In the genomic region with DNA sequence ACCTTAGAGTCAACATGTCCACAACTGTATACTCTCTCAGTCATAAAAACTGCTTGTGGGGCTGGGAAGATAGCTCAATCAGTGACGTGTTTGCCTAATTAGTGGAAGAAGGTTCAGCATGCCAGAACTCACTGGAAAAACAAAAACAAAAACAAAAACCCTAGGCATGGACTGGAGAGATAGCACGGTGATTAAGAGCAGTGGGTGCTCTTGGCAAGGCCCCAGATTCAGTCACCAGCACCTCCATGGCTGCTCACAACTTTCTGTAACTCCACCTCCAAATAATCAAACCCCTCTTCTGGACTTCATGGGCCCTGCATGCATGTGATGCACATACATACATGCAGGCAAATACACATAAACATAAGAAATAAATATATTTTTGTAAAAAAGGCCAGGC, we compare ENCODE assay signal across 19 mouse cellular contexts. TPM values are rescaled to one million over a fixed set of nuclear protein-coding genes. Genes with fewer than 3 reads are reported as not detected.
DNase-seq lines count a peak whose midpoint lies in the region; ATAC-seq lines count a peak whose summit lies in the region.
"Had no signal": no experiment of that assay in that cellular context is flagged by ENCODE, and none has a peak within 500 bp of the region (broad histone marks: within the 10 kb centered on the region; RNA-seq: fewer than 3 reads in every experiment).

No protein-coding gene starts in this region.

- no peak for DNase-seq in forebrain, embryonic 10.5 days (ENCODE audit: extremely low spot score, low spot score)
- DNase-seq in midbrain, embryonic 10.5 days (ENCODE audit: low spot score), result no peak
- DNase-seq in midbrain, embryonic 11.5 days (ENCODE audit: low spot score, missing footprints), result no peak
- no peak for DNase-seq in heart, postnatal 14 days
- DNase-seq: gastrocnemius, postnatal 36 days; kidney, adult 18-20 months; lung, postnatal 4 days; right cerebral cortex, adult 18-20 months; thymus, postnatal 14 days had no signal

- intact Hi-C loops in heart, postnatal 14 days (cut with DNase I), result no loop called here

- no peak overlapping the region for H3K4me2 ChIP-seq in forebrain, embryonic 12.5 days
- H3K4me2 ChIP-seq in midbrain, embryonic 11.5 days, result no peak overlapping the region
- peak overlapping the region; percentile 90; the same call in 1 of the 2 replicates for H3K4me2 ChIP-seq in midbrain, embryonic 13.5 days (replicated peaks)
- H3K4me2 ChIP-seq in neural tube, embryonic 15.5 days, result peak overlapping the region; percentile 76

- H3K4me3 ChIP-seq in forebrain, embryonic 12.5 days (replicated peaks), result no peak overlapping the region
- H3K4me3 ChIP-seq in forebrain, embryonic 10.5 days, result no peak overlapping the region
- peak overlapping the region; percentile 78 for H3K4me3 ChIP-seq in midbrain, embryonic 10.5 days
- H3K4me3 ChIP-seq in midbrain, embryonic 11.5 days (ENCODE audit: low read depth, low read length), result no peak overlapping the region
- peak overlapping the region; percentile 74; the same call in 1 of the 2 replicates for H3K4me3 ChIP-seq in midbrain, embryonic 13.5 days (replicated peaks)
- 0 out of 2 replicates have a peak overlapping the region, but pooled peaks have one; percentile 13 for H3K4me3 ChIP-seq in neural tube, embryonic 15.5 days (replicated peaks)

- WGBS in forebrain, embryonic 12.5 days, result 55% methylated on average over 2 of the region's 2 CpGs
- 61% methylated on average over 2 of the region's 2 CpGs for WGBS in forebrain, embryonic 10.5 days
- WGBS in midbrain, embryonic 10.5 days, result 60% methylated on average over 2 of the region's 2 CpGs
- 75% methylated on average over 2 of the region's 2 CpGs for WGBS in midbrain, embryonic 11.5 days
- WGBS in midbrain, embryonic 13.5 days, result 61% methylated on average over 2 of the region's 2 CpGs
- WGBS in neural tube, embryonic 15.5 days, result 60% methylated on average over 2 of the region's 2 CpGs

- H3K27ac ChIP-seq in forebrain, embryonic 12.5 days, result no peak overlapping the region
- H3K27ac ChIP-seq in forebrain, embryonic 10.5 days, result no peak overlapping the region
- H3K27ac ChIP-seq in midbrain, embryonic 10.5 days (replicated peaks), result no peak overlapping the region
- no peak overlapping the region for H3K27ac ChIP-seq in midbrain, embryonic 11.5 days (ENCODE audit: low read depth, low read length)
- H3K27ac ChIP-seq in midbrain, embryonic 13.5 days, result no peak overlapping the region
- H3K27ac ChIP-seq in neural tube, embryonic 15.5 days (replicated peaks), result no peak overlapping the region
- H3K27ac ChIP-seq: heart, embryonic 10.5 days; kidney, postnatal 0 days; liver, embryonic 14.5 days; lung, embryonic 15.5 days; stomach, postnatal 0 days had no signal

- H3K9ac ChIP-seq in forebrain, embryonic 12.5 days, result peak overlapping the region; percentile 71; the same call in 1 of the 2 replicates
- no peak overlapping the region for H3K9ac ChIP-seq in midbrain, embryonic 11.5 days (ENCODE audit: low read length)
- H3K9ac ChIP-seq in midbrain, embryonic 13.5 days (replicated peaks), result no peak overlapping the region
- no peak overlapping the region for H3K9ac ChIP-seq in neural tube, embryonic 15.5 days (replicated peaks)
- H3K9ac ChIP-seq: liver, embryonic 14.5 days; lung, embryonic 15.5 days had no signal

- H3K9me3 ChIP-seq in forebrain, embryonic 12.5 days, result no peaks in the 10 kb centered on the region
- no peaks in the 10 kb centered on the region for H3K9me3 ChIP-seq in forebrain, embryonic 10.5 days
- no peaks in the 10 kb centered on the region for H3K9me3 ChIP-seq in midbrain, embryonic 10.5 days (replicated peaks)
- H3K9me3 ChIP-seq in midbrain, embryonic 11.5 days (ENCODE audit: control insufficient read depth, low read length), result no peaks in the 10 kb centered on the region
- H3K9me3 ChIP-seq in midbrain, embryonic 13.5 days, result no peaks in the 10 kb centered on the region
- no peaks in the 10 kb centered on the region for H3K9me3 ChIP-seq in neural tube, embryonic 15.5 days (replicated peaks)
- H3K9me3 ChIP-seq: heart, embryonic 10.5 days; lung, embryonic 15.5 days had no signal

- peaks cover 69% of the 10 kb centered on the region for H3K27me3 ChIP-seq in forebrain, embryonic 12.5 days
- peaks cover 74% of the 10 kb centered on the region for H3K27me3 ChIP-seq in forebrain, embryonic 10.5 days (ENCODE audit: poor library complexity, severe bottlenecking)
- peaks cover 70% of the 10 kb centered on the region for H3K27me3 ChIP-seq in midbrain, embryonic 10.5 days (ENCODE audit: low read depth, poor library complexity, severe bottlenecking)
- H3K27me3 ChIP-seq in midbrain, embryonic 11.5 days (ENCODE audit: control insufficient read depth, insufficient read depth, low read length), result peaks cover 27% of the 10 kb centered on the region
- peaks cover 48% of the 10 kb centered on the region for H3K27me3 ChIP-seq in midbrain, embryonic 13.5 days
- H3K27me3 ChIP-seq in neural tube, embryonic 15.5 days (replicated peaks), result peaks cover 26% of the 10 kb centered on the region

- H3K36me3 ChIP-seq in forebrain, embryonic 12.5 days (replicated peaks), result no peaks in the 10 kb centered on the region
- no peaks in the 10 kb centered on the region for H3K36me3 ChIP-seq in forebrain, embryonic 10.5 days (replicated peaks)
- H3K36me3 ChIP-seq in midbrain, embryonic 10.5 days, result no peaks in the 10 kb centered on the region
- H3K36me3 ChIP-seq in midbrain, embryonic 11.5 days (ENCODE audit: control insufficient read depth, insufficient read depth, low read length), result no peaks in the 10 kb centered on the region
- H3K36me3 ChIP-seq in midbrain, embryonic 13.5 days, result no peaks in the 10 kb centered on the region
- no peaks in the 10 kb centered on the region for H3K36me3 ChIP-seq in neural tube, embryonic 15.5 days
- H3K36me3 ChIP-seq: heart, embryonic 10.5 days; lung, embryonic 15.5 days had no signal

- peaks cover 23% of the 10 kb centered on the region for H3K4me1 ChIP-seq in forebrain, embryonic 12.5 days
- H3K4me1 ChIP-seq in forebrain, embryonic 10.5 days, result peaks cover 39% of the 10 kb centered on the region
- H3K4me1 ChIP-seq in midbrain, embryonic 10.5 days, result peaks cover 35% of the 10 kb centered on the region
- peaks cover 12% of the 10 kb centered on the region; the same call in 1 of the 2 replicates for H3K4me1 ChIP-seq in midbrain, embryonic 11.5 days (ENCODE audit: control insufficient read depth, insufficient read depth, low read length)
- H3K4me1 ChIP-seq in midbrain, embryonic 13.5 days (replicated peaks), result peaks cover 22% of the 10 kb centered on the region
- H3K4me1 ChIP-seq in neural tube, embryonic 15.5 days, result peaks cover 23% of the 10 kb centered on the region

- ATAC-seq in forebrain, embryonic 12.5 days (ENCODE audit: low FRiP score), result no peak
- no peak for ATAC-seq in midbrain, embryonic 11.5 days (ENCODE audit: low FRiP score)
- ATAC-seq in midbrain, embryonic 13.5 days, result no peak
- no peak for ATAC-seq in neural tube, embryonic 15.5 days (ENCODE audit: low FRiP score)

RNA-seq across cellular contexts. Expression of gene Cfap99, which starts 0.9 kb away (rescaled TPM):
- polyA plus RNA-seq in forebrain, embryonic 12.5 days (2016; fragmentation: Nextera tagmentation; extraction: Ambion mirVana), result not detected in 2 replicates
- not detected in 2 replicates for polyA plus RNA-seq in forebrain, embryonic 10.5 days (2016; fragmentation: Nextera tagmentation; extraction: Ambion mirVana)
- polyA plus RNA-seq in midbrain, embryonic 10.5 days (2016; fragmentation: Nextera tagmentation; extraction: Ambion mirVana), result not detected in 2 replicates
- polyA plus RNA-seq in midbrain, embryonic 11.5 days (2014; fragmentation: Nextera tagmentation; extraction: Ambion mirVana), result 0.16 TPM in 1 of 2 replicates, not detected in the other
- polyA plus RNA-seq in midbrain, embryonic 13.5 days (2015; fragmentation: Nextera tagmentation; extraction: Ambion mirVana), result not detected in 2 replicates
- polyA plus RNA-seq in neural tube, embryonic 15.5 days (2015; fragmentation: Nextera tagmentation; extraction: Ambion mirVana), result 0.08 TPM in 1 of 2 replicates, not detected in the other
- total RNA-seq in heart, postnatal 14 days (2021), result not detected
- total RNA-seq: adrenal gland, adult 18-20 months; gastrocnemius, postnatal 36 days had no signal
- polyA plus RNA-seq: heart, embryonic 10.5 days; heart, postnatal 0 days; kidney, postnatal 0 days; liver, embryonic 14.5 days had no signal

RNA-seq across cellular contexts. Expression of gene Zfyve28, which starts 1.0 kb away (rescaled TPM):
- polyA plus RNA-seq in forebrain, embryonic 12.5 days (2016; fragmentation: Nextera tagmentation; extraction: Ambion mirVana), result 2.1 and 2.6 TPM in 2 replicates
- polyA plus RNA-seq in forebrain, embryonic 10.5 days (2016; fragmentation: Nextera tagmentation; extraction: Ambion mirVana), result 1.1 and 1.9 TPM in 2 replicates
- polyA plus RNA-seq in midbrain, embryonic 10.5 days (2016; fragmentation: Nextera tagmentation; extraction: Ambion mirVana), result 1.1 and 2.3 TPM in 2 replicates
- polyA plus RNA-seq in midbrain, embryonic 11.5 days (2014; fragmentation: Nextera tagmentation; extraction: Ambion mirVana), result 0.75 and 1.0 TPM in 2 replicates
- 3.7 and 3.8 TPM in 2 replicates for polyA plus RNA-seq in midbrain, embryonic 13.5 days (2015; fragmentation: Nextera tagmentation; extraction: Ambion mirVana)
- 6.3 and 7.5 TPM in 2 replicates for polyA plus RNA-seq in neural tube, embryonic 15.5 days (2015; fragmentation: Nextera tagmentation; extraction: Ambion mirVana)
- 1 to 10 TPM in 1 of 2 experiments, under 1 TPM in 1; 0.41 to 1.0 TPM for total RNA-seq in heart, postnatal 14 days (2021)

RNA-seq across cellular contexts. Expression of gene Rnf4, which starts 46.8 kb away (rescaled TPM):
- 178 and 180 TPM in 2 replicates for polyA plus RNA-seq in forebrain, embryonic 12.5 days (2016; fragmentation: Nextera tagmentation; extraction: Ambion mirVana)
- polyA plus RNA-seq in forebrain, embryonic 10.5 days (2016; fragmentation: Nextera tagmentation; extraction: Ambion mirVana), result 206 and 209 TPM in 2 replicates
- 196 and 197 TPM in 2 replicates for polyA plus RNA-seq in midbrain, embryonic 10.5 days (2016; fragmentation: Nextera tagmentation; extraction: Ambion mirVana)
- 190 and 205 TPM in 2 replicates for polyA plus RNA-seq in midbrain, embryonic 11.5 days (2014; fragmentation: Nextera tagmentation; extraction: Ambion mirVana)
- polyA plus RNA-seq in midbrain, embryonic 13.5 days (2015; fragmentation: Nextera tagmentation; extraction: Ambion mirVana), result 136 and 141 TPM in 2 replicates
- polyA plus RNA-seq in neural tube, embryonic 15.5 days (2015; fragmentation: Nextera tagmentation; extraction: Ambion mirVana), result 122 and 135 TPM in 2 replicates
- 10 to 100 TPM; 38.0 to 38.2 TPM for total RNA-seq in heart, postnatal 14 days (2021)

Comparison
In these comparisons a context has a peak if more than half of its experiments do, and no peak if none do; other contexts are left out.
1. H3K4me2 ChIP-seq: peak in midbrain, embryonic 13.5 days (single experiment) and neural tube, embryonic 15.5 days (single experiment); none in forebrain, embryonic 12.5 days (single experiment) and midbrain, embryonic 11.5 days (single experiment).
2. H3K4me3 ChIP-seq: peak in midbrain, embryonic 10.5 days (single experiment), midbrain, embryonic 13.5 days (single experiment) and neural tube, embryonic 15.5 days (single experiment); none in forebrain, embryonic 12.5 days (single experiment), forebrain, embryonic 10.5 days (single experiment) and midbrain, embryonic 11.5 days (single experiment).